ENCODE assay signal across 23 mouse cellular contexts in the genomic region with DNA sequence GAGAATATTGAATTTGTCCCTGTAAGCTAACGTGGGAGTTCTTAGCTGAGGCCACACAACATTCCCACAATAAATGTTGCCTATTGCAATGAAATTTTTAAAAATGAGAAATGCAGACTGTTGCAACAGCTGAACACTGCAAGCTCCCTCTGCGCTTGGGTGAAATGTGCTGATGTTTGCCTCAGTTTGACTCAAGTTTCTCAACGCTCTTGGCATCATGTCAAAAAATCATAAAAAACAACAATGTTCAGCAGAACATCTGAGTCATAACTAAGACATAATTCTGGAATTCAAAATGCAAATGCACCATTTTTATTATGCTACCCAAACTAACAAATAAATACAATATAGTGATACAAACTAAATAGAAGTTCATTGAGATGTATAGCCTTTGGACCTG. TPM values are rescaled to one million over a fixed set of nuclear protein-coding genes. Genes with fewer than 3 reads are reported as not detected.
DNase-seq lines count a peak whose midpoint lies in the region; ATAC-seq and TF ChIP-seq lines count a peak whose summit lies in the region.
"Had no signal": no experiment of that assay in that cellular context is flagged by ENCODE, and none has a peak within 500 bp of the region (broad histone marks: within the 10 kb centered on the region; RNA-seq: fewer than 3 reads in every experiment).

No protein-coding gene starts in this region.

- no peak overlapping the region for H3K4me2 ChIP-seq in lung, embryonic 14.5 days
- H3K4me2 ChIP-seq: embryonic facial prominence, embryonic 12.5 days; forebrain, embryonic 13.5 days; forebrain, embryonic 15.5 days had no signal

- no peaks in the 10 kb centered on the region for H3K36me3 ChIP-seq in lung, embryonic 14.5 days (ENCODE audit: insufficient read depth)
- H3K36me3 ChIP-seq: embryonic facial prominence, embryonic 10.5 days; embryonic facial prominence, embryonic 12.5 days; forebrain, embryonic 15.5 days had no signal

- no peak overlapping the region for H3K27ac ChIP-seq in lung, embryonic 14.5 days (ENCODE audit: low read depth)
- peak overlapping the region; percentile 79; the same call in 1 of the 2 replicates for H3K27ac ChIP-seq in brown adipose tissue, adult 24 weeks (replicated peaks; ENCODE audit: low read depth, low read length)
- H3K27ac ChIP-seq: embryonic facial prominence, embryonic 10.5 days; embryonic facial prominence, embryonic 12.5 days; forebrain, embryonic 13.5 days; forebrain, embryonic 15.5 days had no signal

- WGBS in lung, embryonic 14.5 days, result 75% methylated on average over 3 of the region's 3 CpGs

- peak; percentile 27 for DNase-seq in lung, embryonic 14.5 days
- DNase-seq in lung, postnatal 14 days, result no peak
- peak; percentile 42 for DNase-seq in 3T3-L1 (ENCODE audit: low read depth, low spot score)
- DNase-seq in adipocyte (ENCODE audit: low spot score), result peak; percentile 90
- DNase-seq in adrenal gland, adult 2 months, result no peak
- no peak for DNase-seq in retina, embryonic 14.5 days (ENCODE audit: low spot score)
- DNase-seq: adrenal gland, adult 8-10 months; adrenal gland, postnatal 14 days; adrenal gland, postnatal 36 days; cerebellum, adult 11-12 months; cerebellum, adult 2 months; cerebellum, adult 9-10 months; cerebellum, postnatal 10 days; cerebellum, postnatal 25 days; forebrain, postnatal 0 days had no signal

- H3K9me3 ChIP-seq in lung, embryonic 14.5 days (ENCODE audit: low read depth, low read length), result no peaks in the 10 kb centered on the region
- H3K9me3 ChIP-seq: embryonic facial prominence, embryonic 10.5 days; embryonic facial prominence, embryonic 12.5 days; forebrain, embryonic 13.5 days; forebrain, embryonic 15.5 days had no signal

- H3K4me1 ChIP-seq in lung, embryonic 14.5 days (ENCODE audit: insufficient read depth), result no peaks in the 10 kb centered on the region
- peaks cover 2% of the 10 kb centered on the region; the same call in 1 of the 2 replicates for H3K4me1 ChIP-seq in brown adipose tissue, adult 24 weeks (ENCODE audit: control insufficient read depth, insufficient read depth, insufficient read length, low read length)
- H3K4me1 ChIP-seq: embryonic facial prominence, embryonic 10.5 days; embryonic facial prominence, embryonic 12.5 days; forebrain, embryonic 13.5 days; forebrain, embryonic 15.5 days had no signal

- TF ChIP-seq CTCF in lung, embryonic 14.5 days (IDR thresholded peaks at IDR 0.05; ENCODE audit: low read depth), result no peak

- H3K4me3 ChIP-seq in lung, embryonic 14.5 days (ENCODE audit: low read depth, low read length), result no peak overlapping the region
- H3K4me3 ChIP-seq in brown adipose tissue, adult 24 weeks (ENCODE audit: insufficient read depth, low read depth, low read length), result no peak overlapping the region
- H3K4me3 ChIP-seq: embryonic facial prominence, embryonic 10.5 days; embryonic facial prominence, embryonic 12.5 days; forebrain, embryonic 13.5 days; forebrain, embryonic 15.5 days had no signal

- no peaks in the 10 kb centered on the region for H3K27me3 ChIP-seq in lung, embryonic 14.5 days (ENCODE audit: insufficient read depth, low read length)
- H3K27me3 ChIP-seq: embryonic facial prominence, embryonic 12.5 days; forebrain, embryonic 13.5 days; forebrain, embryonic 15.5 days; Patski had no signal

- no peak overlapping the region for H3K9ac ChIP-seq in lung, embryonic 14.5 days
- H3K9ac ChIP-seq: embryonic facial prominence, embryonic 12.5 days; forebrain, embryonic 13.5 days; forebrain, embryonic 15.5 days; forebrain, postnatal 0 days had no signal

- ATAC-seq in lung, embryonic 14.5 days (ENCODE audit: insufficient read depth), result no peak
- ATAC-seq: activated CD4-positive, CD25-positive, alpha-beta regulatory T cell, adult 4 months; forebrain, embryonic 13.5 days; forebrain, embryonic 15.5 days; forebrain, postnatal 0 days; Patski had no signal

RNA-seq across cellular contexts. Expression of a gene that starts 37.1 kb away (rescaled TPM):
- polyA plus RNA-seq in lung, embryonic 14.5 days (2014; fragmentation: Nextera tagmentation; extraction: Ambion mirVana), result 671 and 746 TPM in 2 replicates
- 220 and 238 TPM in 2 replicates for polyA plus RNA-seq in brown adipose tissue, adult 24 weeks (2012; ENCODE audit: insufficient read depth, insufficient read length, missing spikeins)
- 100 to 1,000 TPM; 175 to 199 TPM for total RNA-seq in adrenal gland, adult 2 months (2021)
- polyA plus RNA-seq in adrenal gland, adult 2 months (2012; rRNA removed), result 0.47 and 0.56 TPM in 2 replicates

RNA-seq across cellular contexts. Expression of a gene that starts 52.6 kb away (rescaled TPM):
- 11.2 and 11.3 TPM in 2 replicates for polyA plus RNA-seq in lung, embryonic 14.5 days (2014; fragmentation: Nextera tagmentation; extraction: Ambion mirVana)
- polyA plus RNA-seq in brown adipose tissue, adult 24 weeks (2012; ENCODE audit: insufficient read depth, insufficient read length, missing spikeins), result 67.8 and 71.3 TPM in 2 replicates
- total RNA-seq in adrenal gland, adult 2 months (2021), result 10 to 100 TPM; 10.8 to 23.9 TPM
- 9.0 and 9.8 TPM in 2 replicates for polyA plus RNA-seq in adrenal gland, adult 2 months (2012; rRNA removed)
- total RNA-seq: MEL had no signal
- polyA plus RNA-seq: activated CD4-positive, CD25-positive, alpha-beta regulatory T cell, adult 4 months had no signal

Comparison
In these comparisons a context has a peak if more than half of its experiments do, and no peak if none do; other contexts are left out.
1. DNase-seq: peak in lung, embryonic 14.5 days (single experiment), 3T3-L1 (single experiment) and adipocyte (single experiment); none in lung, postnatal 14 days (single experiment), adrenal gland, adult 2 months (single experiment) and retina, embryonic 14.5 days (single experiment).
2. RNA of a gene that starts 37.1 kb away (polyA plus RNA-seq): 671 to 746 TPM in lung, embryonic 14.5 days and 220 to 238 TPM in brown adipose tissue, adult 24 weeks; 0.47 to 0.56 TPM in adrenal gland, adult 2 months; every median in the first group is over 100 times any median in the second.